Mouse (Mus musculus): ENCODE results near the gene Syn2. TPM values are rescaled to one million over a fixed set of nuclear protein-coding genes. Genes with fewer than 3 reads are reported as not detected.
A peak's percentile ranks its signal among the peaks of the same experiment; 100 is the strongest.

Syn2 gene
- total and polyA plus RNA-seq, 2 experiments: 0.07 to 0.18 TPM

- 82% methylated on average over 1 of the region's 1 CpGs for WGBS
- no peak for DNase-seq (ENCODE audit: extremely low read depth, low read depth, low spot score)
- Histone ChIP-seq H3K27ac (replicated peaks; ENCODE audit: insufficient read depth, low read depth, low read length) (no peak overlapping the region), H3K4me3 (ENCODE audit: insufficient read depth, low read depth, low read length) (no peak overlapping the region), H3K27me3 (ENCODE audit: control insufficient read depth, insufficient read depth, low read length) (no peaks in the 10 kb centered on the region), H3K36me3 (ENCODE audit: control insufficient read depth, insufficient read depth, low read length) (no peaks in the 10 kb centered on the region), H3K4me1 (ENCODE audit: control insufficient read depth, insufficient read depth, low read length) (no peaks in the 10 kb centered on the region), H3K9ac (ENCODE audit: low read depth, low read length) (no peak overlapping the region), H3K79me2 (ENCODE audit: control insufficient read depth, insufficient read depth, low read length) (no peaks in the 10 kb centered on the region)
- TF ChIP-seq POLR2A (IDR thresholded peaks at IDR 0.05; ENCODE audit: extremely low read depth, insufficient read depth, low read length) (no peak), CTCF (IDR thresholded peaks at IDR 0.05; ENCODE audit: low read depth, low read length) (no peak)
These were observed 23.3 kb upstream of the Syn2 start for GRCm38 (mm10) chr6:115111426-115111825.

DNA sequence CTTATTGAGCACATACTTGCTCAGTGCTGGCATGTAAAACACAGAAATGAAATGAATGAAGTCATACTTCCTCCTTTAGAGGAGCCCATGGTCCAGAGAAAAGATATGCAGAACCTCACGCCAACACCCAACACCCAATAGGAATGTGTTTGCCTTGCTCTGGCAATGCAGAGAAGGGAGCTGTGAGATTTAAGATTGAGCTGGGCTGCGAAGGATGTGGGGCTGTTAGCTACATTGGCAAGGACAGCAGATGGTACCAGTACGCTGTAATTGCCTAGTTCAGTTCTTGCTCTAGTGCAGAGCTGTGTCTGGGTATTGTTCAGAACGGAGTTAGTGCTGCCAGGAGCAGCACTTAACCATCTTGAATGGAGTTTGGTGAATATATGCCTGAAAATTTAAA is 12.5 kb upstream of the Syn2 start:
- WGBS: 78% methylated on average over 4 of the region's 4 CpGs
- DNase-seq (ENCODE audit: extremely low read depth, low read depth, low spot score): no peak

DNA sequence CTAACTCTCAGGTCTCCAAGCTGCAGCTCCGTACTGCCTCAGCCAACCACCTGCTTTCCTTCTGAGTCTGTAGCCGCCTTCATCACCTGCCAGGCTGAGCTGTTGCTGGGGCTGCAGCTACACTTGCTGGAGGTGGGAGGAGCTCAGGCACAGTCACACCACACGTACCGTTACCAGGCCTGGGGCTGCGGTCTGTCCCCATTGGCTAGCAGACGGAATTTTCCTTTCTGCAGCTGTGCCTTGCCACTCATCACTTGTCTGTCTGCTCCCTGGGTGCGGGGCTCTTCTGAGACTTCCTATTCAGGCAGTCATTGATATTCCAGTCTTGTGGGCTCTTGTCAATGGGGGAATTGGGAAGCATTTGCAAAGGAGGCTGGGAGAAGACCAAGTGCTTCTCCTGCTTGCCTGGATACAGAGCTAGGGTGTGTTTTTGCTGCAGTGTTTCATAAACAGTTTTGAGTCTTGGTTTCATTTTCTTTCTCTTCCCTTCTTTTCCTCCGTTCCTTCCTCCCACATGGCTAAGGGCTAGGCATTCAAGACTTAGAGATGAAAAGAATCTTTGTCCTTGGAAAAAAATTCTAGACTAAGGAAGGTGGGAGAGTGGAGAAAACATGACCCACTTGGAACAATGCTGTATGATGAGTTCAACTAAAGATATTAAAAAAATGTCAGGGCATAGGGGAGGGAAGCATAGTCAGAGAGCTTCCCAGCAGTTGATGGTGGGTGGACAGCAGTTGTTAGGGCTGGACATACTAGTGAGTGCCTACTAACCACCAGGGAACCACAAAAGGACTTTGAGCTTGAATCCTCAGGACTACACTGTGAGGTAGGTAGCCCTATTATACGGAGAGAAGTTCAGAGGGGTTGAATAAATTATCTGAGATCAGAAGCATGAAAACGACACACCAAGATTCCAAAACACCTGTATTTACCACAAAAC is 11.2 kb upstream of the Syn2 start:
- no peaks in the 10 kb centered on the region; the same call in 1 of the 2 replicates for H3K4me1 ChIP-seq (ENCODE audit: control insufficient read depth, insufficient read depth, low read length)
- no peaks in the 10 kb centered on the region for H3K36me3 ChIP-seq (ENCODE audit: control insufficient read depth, insufficient read depth, low read length)
- WGBS: 28% methylated on average over 10 of the region's 10 CpGs
- H3K27me3 ChIP-seq (ENCODE audit: control insufficient read depth, insufficient read depth, low read length): no peaks in the 10 kb centered on the region
- H3K27ac ChIP-seq (replicated peaks; ENCODE audit: insufficient read depth, low read depth, low read length): no peak overlapping the region
- H3K4me3 ChIP-seq (ENCODE audit: insufficient read depth, low read depth, low read length): no peak overlapping the region
- no peak for TF ChIP-seq CTCF (IDR thresholded peaks at IDR 0.05; ENCODE audit: low read depth, low read length)
- TF ChIP-seq POLR2A (IDR thresholded peaks at IDR 0.05; ENCODE audit: extremely low read depth, insufficient read depth, low read length): no peak
- DNase-seq (ENCODE audit: extremely low read depth, low read depth, low spot score): no peak
- H3K79me2 ChIP-seq (ENCODE audit: control insufficient read depth, insufficient read depth, low read length): no peaks in the 10 kb centered on the region
- no peak overlapping the region for H3K9ac ChIP-seq (ENCODE audit: low read depth, low read length)

More for the DNA sequence above, 12.5 kb upstream of the Syn2 start:
- Histone ChIP-seq H3K4me1 (ENCODE audit: control insufficient read depth, insufficient read depth, low read length) (no peaks in the 10 kb centered on the region; the same call in 1 of the 2 replicates), H3K9ac (ENCODE audit: low read depth, low read length) (no peak overlapping the region), H3K27ac (replicated peaks; ENCODE audit: insufficient read depth, low read depth, low read length) (no peak overlapping the region), H3K4me3 (ENCODE audit: insufficient read depth, low read depth, low read length) (no peak overlapping the region), H3K36me3 (ENCODE audit: control insufficient read depth, insufficient read depth, low read length) (no peaks in the 10 kb centered on the region), H3K27me3 (ENCODE audit: control insufficient read depth, insufficient read depth, low read length) (no peaks in the 10 kb centered on the region), H3K79me2 (ENCODE audit: control insufficient read depth, insufficient read depth, low read length) (no peaks in the 10 kb centered on the region)
- no peak for TF ChIP-seq CTCF (IDR thresholded peaks at IDR 0.05; ENCODE audit: low read depth, low read length)
- TF ChIP-seq POLR2A (IDR thresholded peaks at IDR 0.05; ENCODE audit: extremely low read depth, insufficient read depth, low read length): no peak

DNA sequence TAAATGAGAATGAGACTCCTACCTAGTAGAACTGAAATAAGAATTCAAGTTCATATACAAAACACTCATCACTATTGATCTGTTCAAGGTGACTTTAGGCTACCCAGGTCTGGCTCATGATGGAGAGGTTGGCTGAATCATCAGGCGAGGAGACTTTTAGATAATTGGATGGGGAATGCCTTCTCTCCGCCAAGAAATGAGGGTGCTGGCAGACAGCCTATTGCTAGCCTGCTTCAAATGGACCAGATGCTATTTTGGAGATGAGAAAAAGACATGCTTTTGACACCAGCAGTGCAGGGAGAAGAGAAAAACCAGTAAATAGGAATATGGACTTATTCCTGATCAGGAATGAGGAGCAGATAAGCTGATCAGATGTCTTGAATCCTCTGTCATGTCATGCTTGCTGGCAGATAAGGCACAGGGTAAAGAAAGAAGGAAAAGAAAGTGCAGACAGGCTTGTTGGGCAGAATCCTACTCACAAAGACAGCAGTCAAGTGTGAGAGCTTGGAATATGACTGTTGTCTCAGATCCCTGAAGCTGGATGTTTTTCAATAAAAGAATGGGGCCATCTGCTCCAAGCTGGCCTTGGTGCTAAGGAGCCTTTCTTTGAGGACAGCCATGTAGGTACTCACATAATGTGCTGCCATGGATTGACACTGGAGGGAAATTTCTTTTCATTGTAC is 9.9 kb upstream of the Syn2 start:
- no peak overlapping the region for H3K9ac ChIP-seq (ENCODE audit: low read depth, low read length)
- H3K4me1 ChIP-seq (ENCODE audit: control insufficient read depth, insufficient read depth, low read length): no peaks in the 10 kb centered on the region; the same call in 1 of the 2 replicates
- TF ChIP-seq POLR2A (IDR thresholded peaks at IDR 0.05; ENCODE audit: extremely low read depth, insufficient read depth, low read length): no peak
- TF ChIP-seq CTCF (IDR thresholded peaks at IDR 0.05; ENCODE audit: low read depth, low read length): no peak
- no peaks in the 10 kb centered on the region for H3K36me3 ChIP-seq (ENCODE audit: control insufficient read depth, insufficient read depth, low read length)
- H3K4me3 ChIP-seq (ENCODE audit: insufficient read depth, low read depth, low read length): no peak overlapping the region
- no peak overlapping the region for H3K27ac ChIP-seq (replicated peaks; ENCODE audit: insufficient read depth, low read depth, low read length)
- H3K79me2 ChIP-seq (ENCODE audit: control insufficient read depth, insufficient read depth, low read length): no peaks in the 10 kb centered on the region
- DNase-seq (ENCODE audit: extremely low read depth, low read depth, low spot score): peak; percentile 2
- WGBS: 58% methylated on average over 2 of the region's 2 CpGs
- no peaks in the 10 kb centered on the region for H3K27me3 ChIP-seq (ENCODE audit: control insufficient read depth, insufficient read depth, low read length)

DNA sequence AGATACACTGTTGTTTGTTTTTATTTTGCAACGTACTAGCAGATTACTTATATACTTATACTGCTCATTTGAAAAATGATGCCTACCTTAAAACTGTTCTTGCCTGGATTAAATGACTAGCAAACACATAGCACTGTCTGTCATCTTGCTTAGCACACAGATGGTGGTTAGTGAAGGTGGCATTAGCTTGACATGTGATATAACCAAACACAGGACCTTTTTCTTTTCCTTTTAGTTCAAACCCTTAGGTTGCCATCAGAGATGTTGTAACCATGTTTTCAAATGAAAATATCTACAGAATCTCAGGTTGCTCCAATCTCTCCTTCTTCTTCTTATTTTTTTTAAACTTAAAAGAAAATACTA is 9.4 kb upstream of the Syn2 start:
- Histone ChIP-seq H3K4me3 (ENCODE audit: insufficient read depth, low read depth, low read length) (no peak overlapping the region), H3K4me1 (ENCODE audit: control insufficient read depth, insufficient read depth, low read length) (no peaks in the 10 kb centered on the region; the same call in 1 of the 2 replicates), H3K27ac (replicated peaks; ENCODE audit: insufficient read depth, low read depth, low read length) (no peak overlapping the region), H3K79me2 (ENCODE audit: control insufficient read depth, insufficient read depth, low read length) (no peaks in the 10 kb centered on the region), H3K27me3 (ENCODE audit: control insufficient read depth, insufficient read depth, low read length) (no peaks in the 10 kb centered on the region), H3K36me3 (ENCODE audit: control insufficient read depth, insufficient read depth, low read length) (no peaks in the 10 kb centered on the region), H3K9ac (ENCODE audit: low read depth, low read length) (no peak overlapping the region)
- WGBS: 73% methylated on average over 1 of the region's 1 CpGs
- TF ChIP-seq POLR2A (IDR thresholded peaks at IDR 0.05; ENCODE audit: extremely low read depth, insufficient read depth, low read length): no peak
- DNase-seq (ENCODE audit: extremely low read depth, low read depth, low spot score): no peak
